Mouse (Mus musculus) adrenal gland, adult 8-10 months (tissue): ENCODE data around the gene Fkbp14. TPM values are rescaled to one million over a fixed set of nuclear protein-coding genes. Genes with fewer than 3 reads are reported as not detected.
A peak's percentile ranks its signal among the peaks of the same experiment; 100 is the strongest.

Source experiments
- DNase-seq: peaks from one replicate; pipeline ENCODE4 v3.0.0; 2022
- total RNA-seq, 4 experiments: library from RNA; stranded (reverse); gene quantifications; 2 replicates each; pipeline ENCODE4 v1.2.4; 2022

The Fkbp14 gene
- total RNA-seq = 10 to 100 TPM; 27.0 to 38.9 (median 31.5) TPM

DNA sequence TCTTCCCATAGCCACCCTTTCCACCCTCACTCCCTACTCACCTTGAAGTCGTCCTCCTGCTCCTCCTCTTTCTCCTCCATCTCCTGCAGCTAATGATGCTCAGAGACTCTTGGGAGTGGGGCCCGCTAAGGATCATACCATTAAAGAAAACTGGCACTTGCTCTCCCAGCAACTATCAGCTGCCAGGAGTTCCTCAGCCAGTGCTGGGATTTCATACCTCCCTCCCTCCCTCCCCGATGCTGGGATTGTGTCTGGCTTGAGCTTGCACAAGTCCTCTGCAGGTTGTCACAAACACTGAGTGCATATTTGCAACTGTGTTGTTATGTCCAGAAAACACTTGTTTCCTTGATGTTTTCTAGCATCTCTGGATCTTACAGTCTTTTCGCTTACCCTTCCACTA, at the start of gene Fkbp14:
Gene Fkbp14 (minus strand): TSS at position 101 of the 400 bp plus-strand sequence.
- no peak for DNase-seq

DNA sequence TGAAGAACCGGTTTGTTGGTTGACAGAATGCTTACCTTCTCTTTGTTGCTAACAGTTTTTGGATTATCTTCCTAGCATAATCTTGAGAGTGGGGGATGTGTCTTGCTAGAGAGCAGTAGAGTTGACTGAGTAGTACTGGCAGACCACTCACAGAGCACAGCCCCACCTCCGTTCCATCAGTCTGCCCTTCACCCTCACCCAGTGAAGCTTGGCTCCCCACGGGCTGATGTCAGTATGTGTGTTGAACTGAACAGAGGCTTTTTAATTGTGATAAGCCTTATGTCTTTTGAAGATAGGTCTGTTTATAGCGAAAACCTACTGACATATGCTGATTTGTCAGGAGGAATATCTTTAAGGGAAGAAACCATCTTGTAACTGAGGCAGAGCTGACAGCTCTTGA, 46.1 kb upstream of the Fkbp14 start:
- no peak for DNase-seq

DNA sequence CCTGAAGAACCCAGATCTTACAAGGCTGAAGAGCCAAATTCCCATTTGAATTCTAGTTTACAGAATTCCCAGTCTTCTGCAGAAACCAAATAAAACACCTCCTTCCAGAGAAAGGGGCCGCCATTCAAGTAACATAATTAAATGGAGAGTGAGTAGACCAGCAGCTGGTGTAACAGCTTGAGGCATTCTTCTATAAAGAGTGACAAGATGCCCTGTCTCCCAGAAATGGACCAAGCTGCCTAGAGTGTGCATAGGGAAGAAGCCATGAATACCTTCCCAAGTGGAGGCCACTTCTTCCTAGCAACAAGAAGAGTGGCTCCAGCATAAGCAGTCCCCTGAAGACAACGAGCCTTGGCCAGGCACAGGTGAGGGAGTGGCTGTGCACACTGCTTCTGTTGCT, 44.8 kb upstream of the Fkbp14 start:
- DNase-seq = no peak

DNA sequence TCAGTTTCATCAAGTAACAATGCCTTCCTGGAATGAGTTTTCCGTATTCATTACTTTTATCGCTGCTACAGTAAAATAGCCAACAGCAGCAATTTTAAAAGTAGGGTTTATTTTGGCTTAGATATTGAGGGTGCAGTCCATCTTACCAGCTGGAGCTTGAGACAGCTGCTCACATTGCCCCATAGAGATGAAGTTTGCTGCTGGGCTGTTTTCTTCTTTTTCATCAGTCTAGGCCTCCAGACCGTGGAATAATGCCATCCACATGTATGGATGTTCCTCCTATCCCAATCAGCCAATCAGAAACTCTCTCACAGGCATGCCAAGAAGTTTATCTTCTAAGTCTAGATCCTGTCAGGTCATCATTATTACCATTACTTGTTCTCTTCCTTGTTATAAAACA, 42.8 kb upstream of the Fkbp14 start:
- no peak for DNase-seq

DNA sequence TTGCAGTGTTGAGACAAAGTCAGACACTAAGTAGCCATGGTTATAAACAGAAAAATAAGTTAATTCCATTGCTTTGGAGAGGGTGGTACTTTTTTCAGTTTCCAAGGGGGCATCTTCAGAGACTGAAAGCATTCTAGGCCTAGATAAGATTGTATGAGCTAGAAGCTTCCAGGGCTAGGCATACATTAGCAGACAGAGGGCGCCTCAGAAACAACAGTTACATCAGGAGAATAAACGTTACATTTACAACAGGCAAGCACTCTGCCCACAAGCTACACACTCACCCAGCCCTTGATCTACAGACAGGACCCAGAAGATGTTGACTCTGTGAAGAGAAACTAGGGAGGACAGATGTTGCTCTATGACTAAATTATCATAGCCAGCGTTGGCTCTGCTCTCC, 34.4 kb upstream of the Fkbp14 start:
- DNase-seq = no peak

DNA sequence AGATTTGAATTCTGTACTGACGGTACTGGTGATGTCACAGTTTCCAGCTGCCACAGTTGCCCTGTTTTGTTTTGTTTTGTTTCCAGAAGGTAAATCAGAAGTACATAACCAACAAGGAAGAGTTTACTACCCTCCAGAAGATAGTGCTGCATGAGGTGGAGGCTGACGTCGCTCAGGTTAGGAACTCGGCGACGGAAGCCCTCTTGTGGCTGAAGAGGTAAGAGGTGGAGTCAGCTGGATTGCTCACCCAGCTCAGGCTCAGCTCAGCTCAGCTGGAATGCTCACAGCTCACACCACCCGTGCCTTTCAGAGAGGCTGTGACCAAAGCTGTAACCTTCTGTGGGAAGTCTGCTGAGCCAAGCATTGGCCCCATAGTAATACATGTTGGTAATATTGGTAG, 32.6 kb upstream of the Fkbp14 start:
- no peak for DNase-seq

DNA sequence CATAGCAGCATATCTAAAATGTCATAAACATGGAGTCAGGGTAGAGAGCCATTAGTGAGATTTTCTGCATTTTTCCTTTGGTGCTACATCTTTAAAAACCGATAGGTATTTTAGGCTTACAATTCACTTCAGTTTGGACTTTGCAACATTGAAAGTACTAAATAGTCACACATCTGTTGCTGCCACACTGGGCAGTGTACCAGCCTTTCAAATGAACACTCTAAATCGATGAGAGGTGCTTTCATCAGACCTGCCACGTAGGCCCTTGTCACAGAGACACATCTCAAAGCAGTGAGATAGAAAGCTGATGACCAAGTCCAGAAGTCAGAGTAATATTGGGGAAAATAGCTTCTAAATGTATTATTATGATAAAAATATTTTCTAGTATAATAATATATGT, 31.3 kb upstream of the Fkbp14 start:
- DNase-seq = no peak

DNA sequence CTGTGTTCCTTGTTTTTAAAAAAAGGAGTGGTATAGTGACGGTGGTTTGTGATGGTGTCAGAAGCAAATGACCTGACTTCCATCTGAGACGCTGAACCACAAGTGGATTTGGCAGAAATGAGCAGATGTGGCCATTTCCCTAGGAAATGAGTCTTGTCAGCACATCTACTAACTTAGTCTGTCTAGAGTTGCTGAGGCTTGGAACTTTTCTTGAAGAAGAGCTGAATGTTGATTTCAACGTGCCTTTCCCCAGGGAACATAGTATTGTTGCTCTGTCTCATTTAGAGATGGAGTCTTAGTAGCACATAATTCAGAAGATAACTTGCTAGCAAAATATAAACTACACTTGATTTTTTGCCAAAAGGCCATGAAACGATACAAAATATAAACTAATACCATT, 23.2 kb upstream of the Fkbp14 start:
- no peak for DNase-seq

DNA sequence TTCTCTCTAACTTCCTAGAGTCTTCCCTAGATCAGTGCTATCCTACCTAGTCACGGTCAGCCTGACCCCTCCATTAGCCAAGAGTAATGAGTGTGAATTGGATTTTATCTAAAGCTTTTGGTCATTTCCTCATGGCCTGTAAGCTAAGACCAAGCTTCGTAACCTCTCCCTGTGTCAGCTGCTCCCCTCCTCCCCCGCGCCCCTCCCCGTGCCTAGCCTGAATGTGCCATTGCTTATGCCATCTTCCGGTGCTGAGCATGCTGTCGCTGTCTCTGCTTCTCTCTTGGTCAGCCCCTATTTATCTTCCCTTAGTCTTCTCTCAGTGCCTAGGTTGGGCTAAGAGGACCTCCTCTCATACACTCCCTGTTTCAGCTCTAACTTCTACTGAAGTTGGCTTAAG, 22.4 kb upstream of the Fkbp14 start:
- DNase-seq = no peak

DNA sequence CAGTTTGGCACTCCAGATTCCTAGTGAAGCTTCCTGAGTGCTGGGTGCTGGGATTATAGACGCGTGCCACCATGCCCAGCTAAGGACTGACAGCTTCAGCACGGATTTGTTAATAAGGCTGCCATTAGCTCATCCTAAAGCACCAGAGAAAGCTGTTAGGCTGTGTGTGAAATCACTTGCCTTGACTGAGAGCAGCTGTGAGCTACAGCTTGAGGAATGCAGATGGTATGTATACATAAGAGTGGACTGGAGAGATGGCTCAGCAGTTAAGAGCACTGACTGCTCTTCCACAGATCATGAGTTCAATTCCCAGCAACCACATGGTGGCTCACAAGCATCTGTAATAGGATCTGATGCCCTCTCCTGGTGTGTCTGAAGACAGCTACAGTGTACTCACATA, 20.3 kb upstream of the Fkbp14 start:
- DNase-seq = no peak

DNA sequence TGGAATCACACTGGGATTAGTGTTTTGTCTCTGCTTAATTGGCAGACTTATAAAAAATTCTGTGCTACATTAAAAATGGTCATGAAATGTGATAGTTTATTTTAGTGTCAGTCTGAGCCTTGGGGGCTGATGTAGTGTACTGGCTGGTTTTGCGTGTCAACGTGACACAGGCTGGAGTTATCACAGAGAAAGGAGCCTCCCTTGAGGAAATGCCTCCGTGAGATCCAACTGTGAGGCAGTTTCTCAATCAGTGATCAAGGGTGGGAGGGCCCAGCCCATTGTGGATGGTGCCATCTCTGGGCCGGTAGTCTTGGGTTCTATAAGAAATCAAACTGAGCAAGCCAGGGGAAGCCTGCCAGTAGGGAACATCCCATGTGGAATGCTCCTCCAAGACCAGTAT, 9.1 kb upstream of the Fkbp14 start:
- DNase-seq = no peak

DNA sequence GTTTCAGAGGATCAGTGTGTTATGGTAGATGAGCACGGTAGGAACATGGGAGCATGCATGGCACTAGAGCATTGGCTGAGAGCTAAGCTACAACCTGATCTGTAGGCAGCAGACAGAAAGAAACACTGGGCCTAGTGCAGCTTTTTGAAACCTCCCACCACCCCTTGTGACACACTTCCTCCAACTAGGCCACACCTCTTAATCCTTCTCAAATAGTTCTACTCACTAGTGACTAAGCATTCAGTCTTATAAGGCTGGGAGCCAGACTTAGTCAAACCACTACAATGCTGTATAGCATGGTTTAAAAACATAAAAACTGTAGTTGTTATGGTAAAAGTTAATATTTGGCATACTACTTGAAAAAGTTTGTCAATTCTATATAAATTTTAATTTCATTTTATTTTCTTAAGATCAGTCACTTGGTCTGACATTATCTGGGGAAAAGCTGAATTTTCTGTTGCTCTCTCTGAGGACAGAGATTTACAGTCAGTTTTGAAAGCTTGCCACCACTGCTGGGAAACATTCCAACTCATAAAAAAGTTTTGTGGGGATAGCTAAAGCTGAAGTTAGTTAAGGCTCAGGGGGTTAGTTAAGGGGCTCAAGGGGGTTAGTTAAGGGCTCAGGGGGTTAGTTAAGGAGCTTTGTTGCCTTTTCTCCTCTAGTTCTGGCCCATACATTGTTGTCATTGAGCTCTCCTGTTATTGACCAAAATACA, 7.0 kb upstream of the Fkbp14 start:
- no peak for DNase-seq

DNA sequence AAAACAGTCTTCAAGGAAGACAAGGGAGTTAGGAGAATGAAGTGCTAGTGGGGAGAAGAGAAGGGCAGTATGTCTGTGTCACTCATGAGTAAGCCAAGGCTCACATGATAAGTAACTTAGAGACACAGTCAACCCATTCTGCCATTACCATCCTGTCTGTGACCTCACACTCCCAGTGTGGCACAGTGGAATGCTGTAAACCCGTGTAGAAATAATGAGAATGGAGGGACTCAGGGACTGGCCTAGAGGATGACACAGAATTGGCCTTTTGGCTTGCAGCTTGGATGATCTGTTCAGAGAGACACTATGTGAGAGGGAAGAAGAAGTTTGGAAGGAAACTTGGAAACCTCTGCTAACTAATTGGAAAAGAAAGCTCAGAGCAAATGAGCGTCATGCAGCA, 5.8 kb upstream of the Fkbp14 start:
- no peak for DNase-seq

DNA sequence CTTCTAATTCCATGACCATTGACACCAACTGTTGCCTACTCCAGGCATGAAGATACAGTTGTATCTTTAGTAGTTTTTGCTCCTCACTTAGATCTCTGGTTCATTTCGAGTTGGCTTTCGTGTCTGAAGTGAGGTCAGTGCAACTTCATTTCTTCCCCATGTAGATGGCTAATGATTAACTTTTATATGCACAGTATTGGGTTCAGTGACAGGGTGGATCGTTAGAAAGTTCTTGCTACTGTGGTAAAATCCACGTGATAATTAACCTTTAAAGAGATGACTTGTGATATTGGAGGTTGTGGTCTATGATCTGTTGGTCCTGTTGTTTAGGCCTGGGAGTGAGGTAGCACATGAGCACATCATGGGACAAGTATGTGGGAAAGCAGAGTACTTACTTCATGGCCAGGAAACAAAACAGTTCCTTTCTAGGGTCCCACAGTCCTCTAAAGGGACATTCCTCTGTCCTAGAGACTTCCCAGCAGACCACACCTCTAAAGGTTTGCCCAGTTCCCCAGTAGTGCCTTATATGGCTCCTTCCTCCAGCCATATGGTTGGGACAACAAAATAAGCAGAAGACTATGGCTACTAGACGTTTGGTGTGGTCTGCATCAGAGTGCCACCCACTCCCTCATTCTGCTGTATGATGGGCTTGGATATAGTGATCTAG, 3.7 kb upstream of the Fkbp14 start:
- no peak for DNase-seq

DNA sequence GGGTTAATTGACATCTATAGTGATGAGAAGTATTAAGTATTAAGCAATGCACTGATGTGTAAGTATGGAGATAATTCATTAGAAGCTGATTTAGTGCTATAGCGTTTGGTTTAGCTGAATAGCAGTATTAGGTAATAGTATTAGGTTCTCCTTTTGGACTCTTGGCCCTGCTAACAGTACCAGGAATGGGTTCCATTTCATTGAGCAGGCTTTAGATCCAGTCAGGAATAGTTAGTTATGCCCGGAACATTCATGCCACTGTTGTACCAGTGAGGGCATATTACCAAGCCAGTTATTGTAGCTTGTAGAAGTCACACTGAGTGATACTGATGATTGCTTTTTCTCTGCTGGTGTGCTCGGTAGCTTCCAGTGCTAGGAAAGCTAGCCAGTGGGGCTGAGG, 603 bp upstream of the Fkbp14 start:
- no peak for DNase-seq

DNA sequence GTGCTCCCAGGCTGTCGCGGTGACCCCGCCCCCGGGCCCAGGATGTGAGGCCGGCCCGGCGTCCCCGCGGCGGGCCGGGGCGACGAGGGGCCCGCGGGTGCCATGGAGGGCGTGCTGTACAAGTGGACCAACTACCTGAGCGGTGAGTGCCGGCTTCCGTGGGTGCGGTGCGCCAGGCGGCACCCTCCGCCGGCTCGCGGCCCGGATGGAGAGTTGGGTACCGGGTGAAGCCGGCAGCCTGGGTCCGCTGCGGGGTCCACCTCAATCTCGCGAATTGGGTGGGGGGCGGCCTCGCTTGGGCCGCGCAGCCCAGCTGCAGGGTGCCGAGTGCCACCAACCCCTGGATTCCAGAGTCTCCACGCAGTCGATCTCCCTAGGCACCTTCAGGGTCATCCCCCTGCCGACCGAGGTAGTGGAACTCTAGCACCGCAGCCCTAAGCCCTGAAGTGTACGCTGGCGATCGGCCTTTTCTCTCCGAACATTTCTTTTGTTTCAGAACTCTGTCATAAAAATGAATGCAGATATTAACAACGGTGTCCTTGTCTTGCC, 1.7 kb downstream of the Fkbp14 start:
- DNase-seq = no peak

DNA sequence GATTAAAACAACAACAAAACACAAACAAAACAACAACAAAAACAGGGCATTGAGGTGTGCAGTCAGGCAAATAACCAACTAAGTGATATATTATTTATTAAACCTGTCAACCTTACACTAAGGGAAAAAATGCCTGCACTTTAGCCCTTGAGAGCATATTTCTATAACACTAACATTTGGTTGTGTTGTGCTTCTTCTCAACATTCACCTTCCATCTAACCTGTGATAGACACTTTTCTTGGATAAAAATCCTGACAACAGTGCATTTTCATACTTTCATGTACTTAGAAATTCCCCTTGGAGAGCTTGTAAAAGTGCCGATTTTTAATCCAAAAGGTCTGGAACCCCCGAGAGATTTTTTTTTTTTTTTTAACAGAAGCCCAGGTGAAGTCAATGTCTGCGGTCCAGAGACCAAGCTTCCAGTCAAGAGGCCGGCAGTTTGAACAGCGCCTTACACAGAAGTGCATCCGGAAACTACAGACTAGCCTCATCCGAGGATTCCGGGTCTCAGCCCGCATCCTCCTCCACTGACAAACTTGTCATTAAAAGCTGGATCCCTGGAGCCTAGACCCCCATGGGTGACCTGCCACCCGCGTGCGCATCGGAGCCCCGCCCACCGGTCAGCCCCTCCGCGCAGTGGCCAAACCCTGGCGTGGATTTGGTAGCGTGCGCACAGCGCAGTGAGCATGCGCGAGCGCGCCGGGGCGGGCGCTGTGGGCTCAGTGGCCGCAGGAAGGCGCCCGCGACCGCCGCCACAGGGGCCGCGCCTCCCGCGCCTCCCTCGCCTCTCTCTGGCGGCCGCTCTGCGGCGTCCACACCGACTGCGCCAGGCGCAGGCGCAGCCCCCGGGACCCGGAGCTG, 2.4 kb downstream of the Fkbp14 start, which contains the start of gene Plekha8:
Gene Plekha8 (plus strand): TSS at position 643 of the 861 bp plus-strand sequence.
- DNase-seq = peak; percentile 85

DNA sequence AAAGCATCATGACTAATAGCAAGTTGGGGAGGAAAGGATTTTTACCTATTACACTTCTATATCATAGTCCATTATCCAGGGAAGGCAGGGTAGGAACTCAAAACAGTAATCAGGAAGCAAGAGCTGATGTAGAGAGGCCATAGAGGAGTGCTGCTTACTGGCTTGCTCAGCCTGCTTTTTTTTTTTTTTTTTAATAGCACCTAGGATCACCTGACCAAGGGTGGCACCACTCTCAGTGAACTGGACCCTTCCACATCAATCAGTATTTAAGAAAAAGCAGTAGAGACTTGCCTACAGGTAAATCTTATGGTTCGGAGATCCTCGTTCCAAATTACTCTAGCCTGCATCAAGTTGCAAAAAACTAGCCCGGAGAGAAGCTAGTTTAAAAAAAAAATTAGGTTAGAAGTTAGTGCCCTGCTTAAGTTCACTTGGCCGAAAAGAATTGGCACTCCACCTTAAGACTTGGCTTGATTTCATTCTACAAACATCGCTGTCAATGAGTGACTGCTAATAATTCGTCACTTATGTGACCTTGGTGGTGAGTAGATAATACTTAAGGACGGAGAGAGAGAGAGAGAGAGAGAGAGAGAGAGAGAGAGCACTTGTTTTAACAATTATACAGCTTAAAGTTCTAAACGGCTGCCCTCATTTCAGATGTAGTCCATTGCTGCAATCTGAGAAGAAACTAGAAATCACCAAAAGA, 3.2 kb downstream of the Fkbp14 start:
- no peak for DNase-seq

DNA sequence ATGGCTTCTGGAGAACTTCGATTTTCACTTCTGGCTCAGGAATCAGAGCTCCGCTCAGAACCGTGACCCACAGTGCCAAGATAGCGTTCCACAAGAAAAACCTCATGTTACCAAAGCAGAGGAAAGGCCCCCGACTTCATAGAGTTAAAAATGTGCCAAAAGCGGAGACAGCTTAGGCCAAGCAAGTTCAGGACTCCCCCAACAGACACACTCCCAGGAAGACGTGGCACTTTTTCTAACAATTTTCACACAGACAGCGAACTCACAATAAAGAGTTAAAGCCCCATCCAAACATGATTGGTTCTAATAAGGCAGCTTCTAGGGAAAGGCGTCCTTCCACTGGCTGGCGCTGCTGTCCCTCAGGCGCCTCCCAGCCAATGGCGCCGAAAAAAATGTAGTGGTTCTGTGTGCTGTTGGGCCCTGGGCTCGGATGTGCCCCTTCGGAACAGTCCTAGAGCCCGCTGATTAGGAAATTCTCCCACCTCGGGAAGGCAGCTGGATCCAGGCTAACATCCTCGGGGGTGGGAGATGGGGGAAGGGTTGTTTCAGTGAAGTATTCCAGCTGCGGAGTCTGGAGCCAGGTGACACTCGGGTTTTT, 4.1 kb downstream of the Fkbp14 start:
- DNase-seq = peak; percentile 92

DNA sequence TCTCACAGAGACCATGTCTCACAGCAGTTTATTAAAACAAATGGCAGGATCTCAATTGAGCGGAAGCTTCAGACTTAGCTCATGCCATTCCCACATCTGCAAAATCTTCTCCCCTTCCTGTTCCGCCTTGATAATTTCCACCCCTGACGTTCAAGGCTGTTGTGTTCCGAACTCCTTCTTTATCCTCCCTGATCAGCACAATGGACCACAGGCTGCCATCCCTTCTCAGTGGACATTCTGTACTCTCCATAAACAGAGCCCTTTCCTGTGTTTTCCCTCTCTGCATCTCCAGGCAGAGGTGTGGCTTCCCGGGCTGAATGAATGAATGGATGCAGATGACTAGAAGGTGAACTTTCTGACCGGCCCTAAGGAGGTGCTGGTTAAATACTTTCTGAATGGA, 5.3 kb downstream of the Fkbp14 start:
- DNase-seq = no peak

DNA sequence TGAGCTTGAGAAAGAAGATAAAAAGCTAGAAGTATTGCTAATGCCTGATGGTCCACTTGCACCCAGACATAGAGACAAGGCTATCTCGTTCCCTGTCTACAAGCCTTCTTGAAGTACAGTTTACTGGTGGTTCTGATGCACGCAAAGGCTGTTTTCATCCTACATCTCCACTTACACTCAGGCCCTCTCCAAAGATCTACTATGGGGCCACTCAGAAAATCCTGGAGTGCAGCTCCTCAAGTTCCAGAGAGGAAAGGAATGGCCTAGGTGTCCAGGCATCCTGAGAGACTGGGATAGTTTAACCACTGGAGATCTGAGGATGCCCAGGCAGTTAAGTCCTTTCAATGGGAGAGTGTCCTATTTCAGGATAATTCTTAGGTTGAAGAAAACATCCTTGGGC, 6.4 kb downstream of the Fkbp14 start:
- no peak for DNase-seq

DNA sequence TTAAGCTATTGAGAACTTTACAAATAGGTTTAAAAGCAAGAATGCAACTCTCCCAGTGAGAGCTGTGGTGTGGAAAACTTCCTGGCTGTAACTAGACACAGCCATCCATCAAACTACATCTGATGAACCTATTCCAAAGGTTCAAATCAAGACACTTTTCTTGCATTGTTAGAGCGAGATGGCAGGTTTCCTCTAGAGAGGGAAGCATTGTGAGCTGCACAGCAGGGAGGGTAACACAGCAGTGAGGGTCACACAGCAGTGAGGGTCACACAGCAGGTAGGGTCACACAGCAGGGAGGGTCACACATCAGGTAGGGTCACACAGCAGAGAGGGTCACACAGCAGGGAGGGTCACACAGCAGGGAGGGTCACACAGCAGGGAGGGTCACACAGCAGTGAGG, 8.9 kb downstream of the Fkbp14 start:
- DNase-seq = no peak
